Mouse (Mus musculus) forebrain, postnatal 0 days (tissue): ENCODE data around the gene Ccr8. TPM values are rescaled to one million over a fixed set of nuclear protein-coding genes. Genes with fewer than 3 reads are reported as not detected.
A peak's percentile ranks its signal among the peaks of the same experiment; 100 is the strongest.

Experiments used
- ATAC-seq: fragments of 200-750 bp; cut with Nextera tagmentation; 2 replicates; pipeline ENCODE4 v1.8.0; 2017; ENCODE audit warnings: mild to moderate bottlenecking, moderate library complexity
- DNase-seq: peaks from one replicate; pipeline ENCODE4 v3.0.0-alpha.2; 2015
- H3K27ac ChIP-seq: fragments of 300-500 bp; sonication (generic); 2 replicates; pipeline ENCODE4 v1.5.1; 2014; ENCODE audit warnings: low read depth, mild to moderate bottlenecking, antibody characterized with exemption, low read length, moderate library complexity, mixed read lengths
- H3K27me3 ChIP-seq: fragments of 300-500 bp; sonication (generic); 2 replicates; pipeline ENCODE4 v1.6.1; 2014; ENCODE audit warnings: mild to moderate bottlenecking, low read length, mixed read lengths; ENCODE audit not compliant: insufficient read depth
- H3K36me3 ChIP-seq: fragments of 300-500 bp; sonication (generic); 2 replicates; pipeline ENCODE4 v1.6.1; 2014; ENCODE audit warnings: mild to moderate bottlenecking, moderate library complexity; ENCODE audit not compliant: insufficient read depth
- H3K4me1 ChIP-seq: fragments of 300-500 bp; sonication (generic); 2 replicates; pipeline ENCODE4 v1.6.1; 2014; ENCODE audit warnings: antibody characterized with exemption; ENCODE audit not compliant: insufficient read depth
- H3K4me2 ChIP-seq: fragments of 300-500 bp; sonication (generic); 2 replicates; pipeline ENCODE4 v1.6.1; 2014; ENCODE audit warnings: low read depth, mild to moderate bottlenecking, moderate library complexity
- H3K4me3 ChIP-seq: fragments of 300-500 bp; sonication (generic); 2 replicates; pipeline ENCODE4 v1.5.1; 2014; ENCODE audit warnings: low read depth, low read length, mixed read lengths
- H3K9ac ChIP-seq: fragments of 300-500 bp; sonication (generic); 2 replicates; pipeline ENCODE4 v1.6.1; 2014; ENCODE audit warnings: mild to moderate bottlenecking
- H3K9me3 ChIP-seq: fragments of 300-500 bp; sonication (generic); 2 replicates; pipeline ENCODE4 v1.6.1; 2016; ENCODE audit warnings: low read length
- CTCF ChIP-seq: sonication (generic); IDR thresholded peaks from 2 replicates; pipeline ENCODE4 v1.5.1; 2016; ENCODE audit warnings: antibody characterized with exemption, control low read depth, low read depth
- WGBS: fragments of 180-500 bp; shearing (Covaris S2); extraction: QIAGEN DNeasy Blood & Tissue Kit; methylation state at CpG from one replicate; pipeline ENCODE4 v1.1.7; 2014; 5-methylcytosine and 5-hydroxymethylcytosine counted together
- polyA plus RNA-seq: library from polyadenylated mRNA; unstranded; fragments of >200 nt; fragmentation: Nextera tagmentation; extraction: Ambion mirVana; gene quantifications from 2 replicates; pipeline ENCODE4 v1.2.1, GENCODE M21; 2015
- total RNA-seq: library from RNA; depleted of rRNA; stranded (reverse); fragments of >200 nt; gene quantifications from 2 replicates; pipeline ENCODE4 v1.2.3, GENCODE M21; 2014

Gene Ccr8
- total and polyA plus RNA-seq, 2 experiments from 2014 or later = not detected

DNA sequence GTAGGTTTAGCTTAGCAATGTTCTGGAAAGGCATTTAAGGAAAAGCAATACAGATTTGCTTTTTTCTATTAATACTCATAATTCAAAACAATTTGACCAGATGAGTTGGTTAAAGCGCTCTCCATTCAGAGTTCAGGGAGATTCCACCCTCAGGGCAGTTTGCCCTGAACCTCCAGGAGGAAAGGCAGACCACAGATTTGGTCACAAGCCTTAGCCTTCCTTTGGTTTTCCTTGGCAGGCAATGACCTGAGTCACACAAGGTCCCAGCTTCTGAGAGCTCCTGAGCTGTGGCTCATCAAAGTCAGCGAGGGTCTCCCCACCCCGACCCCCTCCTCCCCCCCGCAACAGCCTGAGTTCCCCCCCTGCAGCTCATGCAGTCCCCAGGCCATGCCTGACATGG, 27.6 kb upstream of the Ccr8 start:
- ATAC-seq = no peak

DNA sequence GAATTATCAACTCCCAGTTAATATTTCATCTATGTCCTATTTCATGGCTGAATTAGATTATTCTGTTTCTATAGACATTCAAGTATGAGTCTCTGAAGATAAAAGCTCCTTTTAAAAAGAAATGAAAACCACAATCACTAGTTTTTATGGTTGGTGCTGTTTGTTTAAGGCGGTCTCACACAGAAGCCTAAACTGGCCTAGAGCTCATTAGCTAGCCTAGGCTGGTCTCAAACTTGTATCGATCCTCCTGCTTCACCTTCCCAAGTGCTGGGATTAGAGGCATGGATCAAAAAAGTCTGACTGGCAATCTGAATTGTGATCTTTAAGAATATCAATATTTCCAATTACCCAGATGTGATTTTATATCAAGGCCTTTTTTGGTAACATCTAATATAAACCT, 24.3 kb upstream of the Ccr8 start:
- no peak overlapping the region for H3K9ac ChIP-seq

More for the DNA sequence above, 27.6 kb upstream of the Ccr8 start:
- H3K9me3 ChIP-seq = no peaks in the 10 kb centered on the region
- WGBS = 84% methylated on average over 4 of the region's 4 CpGs
- no peak overlapping the region for H3K4me2 ChIP-seq
- H3K9ac ChIP-seq = no peak overlapping the region
- no peaks in the 10 kb centered on the region for H3K4me1 ChIP-seq
- no peaks in the 10 kb centered on the region for H3K36me3 ChIP-seq
- H3K27me3 ChIP-seq = no peaks in the 10 kb centered on the region
- no peak overlapping the region for H3K27ac ChIP-seq
- no peak for TF ChIP-seq CTCF
- no peak overlapping the region for H3K4me3 ChIP-seq
- no peak for DNase-seq

DNA sequence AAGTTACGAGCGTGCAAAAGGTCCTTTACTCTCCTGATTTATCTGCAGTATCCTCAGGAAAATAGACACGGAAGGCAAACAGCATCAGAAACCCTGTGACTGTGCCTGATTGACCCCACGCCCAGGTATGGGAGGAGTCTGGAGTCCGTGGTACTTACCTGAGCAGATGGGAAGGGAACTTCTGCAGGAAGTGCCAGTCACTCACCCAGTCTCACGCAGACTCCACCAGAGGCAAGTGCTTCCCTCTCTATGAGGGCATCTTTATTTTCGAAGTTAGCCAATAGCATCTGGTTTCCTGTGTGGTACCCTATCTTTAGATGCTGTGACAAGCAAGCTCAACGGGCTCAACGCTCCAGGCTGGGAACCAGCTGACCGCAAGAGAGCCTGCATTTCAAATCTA, 23.9 kb upstream of the Ccr8 start:
- Histone ChIP-seq H3K27me3 (no peaks in the 10 kb centered on the region), H3K36me3 (no peaks in the 10 kb centered on the region), H3K9ac (no peak overlapping the region), H3K27ac (no peak overlapping the region), H3K4me2 (no peak overlapping the region), H3K4me3 (no peak overlapping the region), H3K9me3 (no peaks in the 10 kb centered on the region), H3K4me1 (no peaks in the 10 kb centered on the region)
- TF ChIP-seq CTCF = no peak
- DNase-seq (no peak), ATAC-seq (no peak)
- 69% methylated on average over 10 of the region's 10 CpGs for WGBS

More for the DNA sequence above, 24.3 kb upstream of the Ccr8 start:
- Histone ChIP-seq H3K27me3 (no peaks in the 10 kb centered on the region), H3K36me3 (no peaks in the 10 kb centered on the region), H3K9me3 (no peaks in the 10 kb centered on the region), H3K4me1 (no peaks in the 10 kb centered on the region), H3K4me2 (no peak overlapping the region), H3K27ac (no peak overlapping the region), H3K4me3 (no peak overlapping the region)
- no peak for DNase-seq
- ATAC-seq = no peak
- WGBS = 93% methylated on average over 2 of the region's 2 CpGs
- TF ChIP-seq CTCF = no peak

- no peaks in the 10 kb centered on the region for H3K9me3 ChIP-seq
- H3K27me3 ChIP-seq = no peaks in the 10 kb centered on the region
- H3K4me2 ChIP-seq = no peak within 1 kb of the TSS
- ATAC-seq = no peak
- no peak within 1 kb of the TSS for H3K4me3 ChIP-seq
- TF ChIP-seq CTCF = no peak
- no peaks in the 10 kb centered on the region for H3K36me3 ChIP-seq
- WGBS = 87% methylated on average over 11 of the region's 11 CpGs
- no peak for DNase-seq
- no peak within 1 kb of the TSS for H3K27ac ChIP-seq
- H3K9ac ChIP-seq = no peak within 1 kb of the TSS
- no peaks in the 10 kb centered on the region for H3K4me1 ChIP-seq
These were observed 22.1 kb upstream of the Ccr8 start, which contains the start of gene Cx3cr1 for GRCm38 (mm10) chr9:120069779-120070178. Gene Cx3cr1, minus strand, starts transcription at chr9:120069879.

DNA sequence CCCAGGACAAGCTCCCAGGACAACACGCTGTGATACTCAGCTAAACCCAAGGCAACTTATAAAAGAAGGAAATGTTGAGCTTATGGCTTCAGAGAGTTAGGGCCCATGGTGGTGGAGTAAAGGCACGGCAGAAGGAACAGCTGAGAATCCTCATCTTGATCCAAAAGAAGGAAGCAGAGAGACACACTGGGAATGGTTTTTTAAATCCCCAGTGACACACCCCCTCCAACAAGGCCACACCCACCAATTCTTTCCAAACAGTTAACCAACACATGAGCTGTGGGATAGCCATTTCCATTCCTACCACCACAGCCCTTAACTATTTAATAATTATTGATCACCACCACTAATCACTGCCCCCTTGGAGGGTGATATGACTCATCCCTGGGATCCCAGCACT, 20.7 kb upstream of the Ccr8 start:
- 78% methylated on average over 2 of the region's 2 CpGs for WGBS
- Histone ChIP-seq H3K9me3 (no peaks in the 10 kb centered on the region), H3K27me3 (no peaks in the 10 kb centered on the region), H3K4me2 (no peak overlapping the region), H3K4me1 (no peaks in the 10 kb centered on the region), H3K27ac (no peak overlapping the region), H3K36me3 (no peaks in the 10 kb centered on the region), H3K9ac (no peak overlapping the region), H3K4me3 (no peak overlapping the region)
- no peak for TF ChIP-seq CTCF
- DNase-seq (no peak), ATAC-seq (no peak)

- no peaks in the 10 kb centered on the region for H3K36me3 ChIP-seq
- DNase-seq = peak; percentile 66
- no peaks in the 10 kb centered on the region for H3K4me1 ChIP-seq
- H3K27ac ChIP-seq = no peak overlapping the region
- H3K4me2 ChIP-seq = no peak overlapping the region
- H3K27me3 ChIP-seq = no peaks in the 10 kb centered on the region
- no peak overlapping the region for H3K9ac ChIP-seq
- TF ChIP-seq CTCF = peak; percentile 84
- no peak overlapping the region for H3K4me3 ChIP-seq
- WGBS = 25% methylated on average over 3 of the region's 3 CpGs
- no peak for ATAC-seq
- no peaks in the 10 kb centered on the region for H3K9me3 ChIP-seq
These were observed 18.7 kb upstream of the Ccr8 start for GRCm38 (mm10) chr9:120073169-120073568.

- Histone ChIP-seq H3K9me3 (no peaks in the 10 kb centered on the region), H3K27me3 (no peaks in the 10 kb centered on the region), H3K4me3 (no peak overlapping the region), H3K4me1 (no peaks in the 10 kb centered on the region), H3K4me2 (no peak overlapping the region), H3K36me3 (no peaks in the 10 kb centered on the region), H3K27ac (no peak overlapping the region), H3K9ac (no peak overlapping the region)
- no peak for ATAC-seq
- TF ChIP-seq CTCF = no peak
- no peak for DNase-seq
- WGBS = 84% methylated on average over 7 of the region's 7 CpGs
These were observed 17.4 kb upstream of the Ccr8 start for GRCm38 (mm10) chr9:120074516-120074915.

DNA sequence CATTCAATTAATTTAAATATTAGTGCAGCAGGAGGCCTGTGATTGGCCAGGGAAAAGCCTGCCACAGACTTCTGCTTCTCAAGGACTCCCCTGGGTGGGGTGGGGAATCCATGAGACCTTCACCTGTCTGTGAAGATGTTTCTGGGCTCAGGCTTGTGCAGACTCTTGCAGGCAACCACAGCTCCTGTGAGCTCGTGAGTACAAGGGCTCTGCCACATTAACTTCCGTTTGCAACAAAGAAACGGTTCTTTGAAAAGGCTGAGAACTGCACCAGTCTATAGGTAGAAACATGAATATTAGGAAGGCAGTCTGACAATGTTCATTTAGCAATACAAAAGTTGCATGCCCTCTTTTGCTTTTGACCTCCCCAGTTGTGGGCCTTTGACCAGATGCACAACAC, 13.7 kb upstream of the Ccr8 start:
- no peak overlapping the region for H3K9ac ChIP-seq
- no peak overlapping the region for H3K4me3 ChIP-seq
- H3K4me2 ChIP-seq = no peak overlapping the region
- no peaks in the 10 kb centered on the region for H3K27me3 ChIP-seq
- DNase-seq = no peak
- no peak for TF ChIP-seq CTCF
- WGBS = 69% methylated on average over 3 of the region's 3 CpGs
- ATAC-seq = no peak
- no peak overlapping the region for H3K27ac ChIP-seq
- no peaks in the 10 kb centered on the region for H3K36me3 ChIP-seq
- no peaks in the 10 kb centered on the region for H3K9me3 ChIP-seq
- no peaks in the 10 kb centered on the region for H3K4me1 ChIP-seq
